In the genomic region with DNA sequence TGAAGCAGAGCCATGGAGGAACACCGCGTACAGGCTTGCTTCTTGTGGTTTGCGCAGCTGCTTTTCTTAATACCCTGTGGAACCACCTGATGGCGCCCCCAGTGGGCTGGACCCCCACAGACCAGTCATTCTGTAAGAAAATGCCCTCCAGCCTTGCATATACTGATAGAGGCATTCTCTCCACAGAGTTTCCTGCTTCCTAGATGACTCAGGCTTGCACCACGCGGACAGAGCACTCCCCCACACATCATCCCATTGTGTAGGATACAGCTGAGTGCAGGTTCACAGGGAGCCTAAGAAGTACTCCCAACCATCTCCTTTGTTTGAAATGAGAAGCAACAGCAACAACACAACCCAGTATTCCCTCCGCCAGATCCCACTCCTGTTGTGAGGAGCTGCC, we compare ENCODE assay signal across 30 mouse cellular contexts. TPM values are rescaled to one million over a fixed set of nuclear protein-coding genes. Genes with fewer than 3 reads are reported as not detected.
DNase-seq lines count a peak whose midpoint lies in the region; ATAC-seq and TF ChIP-seq lines count a peak whose summit lies in the region.
"Had no signal": no experiment of that assay in that cellular context is flagged by ENCODE, and none has a peak within 500 bp of the region (broad histone marks: within the 10 kb centered on the region; RNA-seq: fewer than 3 reads in every experiment).

No protein-coding gene starts in this region.

- no peak for DNase-seq in heart, embryonic 10.5 days (ENCODE audit: low spot score)
- no peak for DNase-seq in midbrain, embryonic 10.5 days (ENCODE audit: low spot score)
- no peak for DNase-seq in midbrain, embryonic 14.5 days
- DNase-seq in Muller cell, postnatal 12 days (ENCODE audit: inconsistent ontology term), result peak; percentile 22
- no peak for DNase-seq in retina, postnatal 1 day
- DNase-seq: adrenal gland, postnatal 14 days; cerebellum, adult 18-20 months; cerebellum, postnatal 14 days; forebrain, postnatal 0 days; gastrocnemius, postnatal 14 days; heart, postnatal 4 days; kidney, adult 8-10 months; kidney, postnatal 10 days; layer of hippocampus, adult 9-11 months; lung, postnatal 36 days; right cerebral cortex, postnatal 4 days; thymus, adult 18-20 months; thymus, postnatal 25 days had no signal

- no peak overlapping the region for H3K9ac ChIP-seq in heart, embryonic 16.5 days (ENCODE audit: low read length)
- H3K9ac ChIP-seq in midbrain, embryonic 14.5 days (replicated peaks; ENCODE audit: low read length), result no peak overlapping the region
- H3K9ac ChIP-seq: forebrain, postnatal 0 days; heart, embryonic 13.5 days; hindbrain, embryonic 13.5 days; limb, embryonic 15.5 days; liver, embryonic 14.5 days; midbrain, embryonic 13.5 days; neural tube, embryonic 15.5 days had no signal

- peak; percentile 49 for ATAC-seq in heart, embryonic 16.5 days (replicated peaks; ENCODE audit: extremely low read depth, insufficient read depth, low FRiP score)
- no peak for ATAC-seq in midbrain, embryonic 14.5 days (ENCODE audit: low FRiP score, low TSS enrichment)
- ATAC-seq: forebrain, postnatal 0 days; intestine, embryonic 16.5 days; midbrain, embryonic 13.5 days had no signal

- TF ChIP-seq CTCF in olfactory bulb, adult 2 months (IDR thresholded peaks at IDR 0.05; ENCODE audit: insufficient read depth, low read depth, low read length), result no peak

- no peak overlapping the region for H3K4me3 ChIP-seq in heart, embryonic 16.5 days (ENCODE audit: low read length)
- no peak overlapping the region for H3K4me3 ChIP-seq in heart, embryonic 10.5 days
- no peak overlapping the region for H3K4me3 ChIP-seq in midbrain, embryonic 10.5 days
- no peak overlapping the region for H3K4me3 ChIP-seq in midbrain, embryonic 14.5 days (replicated peaks; ENCODE audit: low read depth, low read length)
- no peak overlapping the region for H3K4me3 ChIP-seq in olfactory bulb, adult 2 months (ENCODE audit: insufficient read depth, low read depth, low read length)
- H3K4me3 ChIP-seq: erythroblast, embryonic 14.5 days; heart, embryonic 13.5 days; hindbrain, embryonic 13.5 days; limb, embryonic 10.5 days; limb, embryonic 15.5 days; midbrain, embryonic 13.5 days; neural tube, embryonic 15.5 days had no signal

- H3K9me3 ChIP-seq in heart, embryonic 16.5 days (replicated peaks; ENCODE audit: control insufficient read depth, low read length), result no peaks in the 10 kb centered on the region
- no peaks in the 10 kb centered on the region for H3K9me3 ChIP-seq in heart, embryonic 10.5 days
- no peaks in the 10 kb centered on the region for H3K9me3 ChIP-seq in midbrain, embryonic 10.5 days (replicated peaks)
- no peaks in the 10 kb centered on the region for H3K9me3 ChIP-seq in midbrain, embryonic 14.5 days (ENCODE audit: control insufficient read depth, low read length)
- H3K9me3 ChIP-seq: heart, embryonic 13.5 days; hindbrain, embryonic 13.5 days; limb, embryonic 10.5 days; limb, embryonic 15.5 days; midbrain, embryonic 13.5 days; neural tube, embryonic 15.5 days had no signal

- no peak overlapping the region for H3K4me2 ChIP-seq in heart, embryonic 16.5 days (ENCODE audit: low read depth, low read length)
- no peak overlapping the region for H3K4me2 ChIP-seq in midbrain, embryonic 14.5 days (ENCODE audit: low read length)
- H3K4me2 ChIP-seq: heart, embryonic 13.5 days; hindbrain, embryonic 13.5 days; limb, embryonic 15.5 days; midbrain, embryonic 13.5 days; neural tube, embryonic 15.5 days had no signal

- peaks cover 5% of the 10 kb centered on the region for H3K36me3 ChIP-seq in heart, embryonic 16.5 days (ENCODE audit: control insufficient read depth, insufficient read depth)
- H3K36me3 ChIP-seq in heart, embryonic 10.5 days, result peaks cover 2% of the 10 kb centered on the region; the same call in 1 of the 2 replicates
- no peaks in the 10 kb centered on the region for H3K36me3 ChIP-seq in midbrain, embryonic 10.5 days
- no peaks in the 10 kb centered on the region for H3K36me3 ChIP-seq in midbrain, embryonic 14.5 days (ENCODE audit: control insufficient read depth, insufficient read depth, low read length)
- H3K36me3 ChIP-seq: hindbrain, embryonic 13.5 days; limb, embryonic 10.5 days; limb, embryonic 15.5 days; midbrain, embryonic 13.5 days had no signal

- WGBS in heart, embryonic 16.5 days, result 76% methylated on average over 7 of the region's 7 CpGs
- 68% methylated on average over 7 of the region's 7 CpGs for WGBS in heart, embryonic 10.5 days
- 69% methylated on average over 7 of the region's 7 CpGs for WGBS in midbrain, embryonic 10.5 days
- 63% methylated on average over 7 of the region's 7 CpGs for WGBS in midbrain, embryonic 14.5 days
- WGBS in olfactory bulb, adult 2 months, result 53% methylated on average over 7 of the region's 7 CpGs

- H3K4me1 ChIP-seq in heart, embryonic 16.5 days (ENCODE audit: control insufficient read depth, insufficient read depth, low read length), result no peaks in the 10 kb centered on the region
- H3K4me1 ChIP-seq in heart, embryonic 10.5 days, result peaks cover 4% of the 10 kb centered on the region; the same call in 1 of the 2 replicates
- H3K4me1 ChIP-seq in midbrain, embryonic 10.5 days, result 0 out of 2 replicates have a peak, but pooled peaks cover 3% of the 10 kb centered on the region
- H3K4me1 ChIP-seq in midbrain, embryonic 14.5 days (ENCODE audit: control insufficient read depth, insufficient read depth, low read length), result no peaks in the 10 kb centered on the region
- H3K4me1 ChIP-seq in olfactory bulb, adult 2 months (ENCODE audit: control insufficient read depth, insufficient read depth, low read length), result peaks cover 8% of the 10 kb centered on the region; the same call in 1 of the 2 replicates
- H3K4me1 ChIP-seq: hindbrain, embryonic 13.5 days; limb, embryonic 15.5 days; midbrain, embryonic 13.5 days; neural tube, embryonic 15.5 days had no signal

- no peaks in the 10 kb centered on the region for H3K27me3 ChIP-seq in heart, embryonic 16.5 days (ENCODE audit: control insufficient read depth, insufficient read depth, low read length)
- H3K27me3 ChIP-seq in heart, embryonic 10.5 days (ENCODE audit: insufficient read depth, poor library complexity, severe bottlenecking), result no peaks in the 10 kb centered on the region
- H3K27me3 ChIP-seq in midbrain, embryonic 10.5 days (ENCODE audit: low read depth, poor library complexity, severe bottlenecking), result no peaks in the 10 kb centered on the region
- no peaks in the 10 kb centered on the region for H3K27me3 ChIP-seq in midbrain, embryonic 14.5 days (ENCODE audit: control insufficient read depth, insufficient read depth, low read length)
- H3K27me3 ChIP-seq: heart, embryonic 13.5 days; hindbrain, embryonic 13.5 days; limb, embryonic 15.5 days; midbrain, embryonic 13.5 days; neural tube, embryonic 15.5 days had no signal

- H3K27ac ChIP-seq in heart, embryonic 16.5 days (ENCODE audit: low read length), result no peak overlapping the region
- no peak overlapping the region for H3K27ac ChIP-seq in heart, embryonic 10.5 days
- 0 out of 2 replicates have a peak overlapping the region, but pooled peaks have one; percentile 24 for H3K27ac ChIP-seq in midbrain, embryonic 10.5 days (replicated peaks)
- H3K27ac ChIP-seq in midbrain, embryonic 14.5 days (replicated peaks; ENCODE audit: low read depth, low read length), result no peak overlapping the region
- H3K27ac ChIP-seq in olfactory bulb, adult 2 months (ENCODE audit: insufficient read depth, low read depth, low read length), result peak overlapping the region; percentile 78
- H3K27ac ChIP-seq: heart, embryonic 13.5 days; hindbrain, embryonic 13.5 days; limb, embryonic 10.5 days; limb, embryonic 15.5 days; liver, embryonic 14.5 days; midbrain, embryonic 13.5 days; neural tube, embryonic 15.5 days; stomach, postnatal 0 days had no signal

- TF ChIP-seq POLR2A in olfactory bulb, adult 2 months (IDR thresholded peaks at IDR 0.05; ENCODE audit: insufficient read depth, low read depth, low read length), result no peak

RNA-seq across cellular contexts. Expression of a gene that starts 59.8 kb away (rescaled TPM):
- 18.7 and 20.5 TPM in 2 replicates for polyA plus RNA-seq in heart, embryonic 16.5 days (2015; fragmentation: Nextera tagmentation; extraction: Ambion mirVana)
- 18.0 and 25.3 TPM in 2 replicates for polyA plus RNA-seq in heart, embryonic 10.5 days (2016; fragmentation: Nextera tagmentation; extraction: Ambion mirVana)
- 7.6 and 7.9 TPM in 2 replicates for polyA plus RNA-seq in midbrain, embryonic 10.5 days (2016; fragmentation: Nextera tagmentation; extraction: Ambion mirVana)
- 19.3 and 21.4 TPM in 2 replicates for polyA plus RNA-seq in midbrain, embryonic 14.5 days (2014; fragmentation: Nextera tagmentation; extraction: Ambion mirVana)
- polyA plus RNA-seq in olfactory bulb, adult 2 months (2012; ENCODE audit: insufficient read depth, insufficient read length, low replicate concordance, missing spikeins), result not detected in 2 replicates

Comparison
In these comparisons a context has a peak if more than half of its experiments do, and no peak if none do; other contexts are left out.
1. H3K27ac ChIP-seq: peak in midbrain, embryonic 10.5 days (single experiment) and olfactory bulb, adult 2 months (single experiment); none in heart, embryonic 16.5 days (single experiment), heart, embryonic 10.5 days (single experiment) and midbrain, embryonic 14.5 days (single experiment).